Mouse (Mus musculus): ENCODE measurements at regions not wholly inside any gene's neighbourhood (a gene's known extent, or its start where the extent isn't known, plus 50 kb on each side); places are given as distances from the start of the nearest gene placed in this dataset.
"Not testable (repeated sequence)": the region's sequence is repeated elsewhere in the genome, so short reads cannot be mapped to it uniquely, and the experiment has no call there.

DNA sequence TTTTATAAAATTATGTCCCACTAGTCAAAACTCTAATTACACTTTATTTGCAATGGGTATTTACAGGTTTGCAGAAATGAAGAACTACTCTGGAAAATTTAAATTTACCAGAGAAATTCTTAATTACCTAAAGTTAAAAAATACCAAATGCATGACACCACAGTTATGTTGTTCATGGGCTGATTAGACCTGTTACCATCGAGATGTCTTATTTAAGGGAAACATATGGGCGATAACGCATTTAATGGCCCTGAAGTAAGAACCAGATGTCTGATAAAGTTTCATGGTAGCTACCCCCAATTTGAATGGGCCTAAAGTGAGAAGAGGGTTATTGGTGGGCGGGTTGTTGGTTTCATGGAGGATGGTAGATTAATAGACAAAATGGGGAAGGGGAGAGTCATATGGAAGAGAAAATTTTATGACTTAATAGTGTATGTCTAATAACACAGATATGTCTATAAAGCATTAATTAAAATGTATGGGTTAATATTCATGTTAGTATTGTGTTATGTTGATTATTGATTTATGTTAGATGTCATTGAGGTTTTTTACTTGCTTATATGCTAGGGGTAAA lies 299.0 kb downstream of the Gm8797 start:
- Histone ChIP-seq H3K4me3 (no peak overlapping the region), H3K27me3 (no peaks in the 10 kb centered on the region), H3K27ac (no peak overlapping the region), H3K36me3 (no peaks in the 10 kb centered on the region), H3K9me3 (no peaks in the 10 kb centered on the region), H3K4me2 (no peak overlapping the region), H3K4me1 (no peaks in the 10 kb centered on the region), H3K9ac (no peak overlapping the region)
- 77% methylated on average over 4 of the region's 4 CpGs for WGBS
- no peak for ATAC-seq (ENCODE audit: insufficient number of reproducible peaks, low FRiP score, low TSS enrichment, low read depth)

DNA sequence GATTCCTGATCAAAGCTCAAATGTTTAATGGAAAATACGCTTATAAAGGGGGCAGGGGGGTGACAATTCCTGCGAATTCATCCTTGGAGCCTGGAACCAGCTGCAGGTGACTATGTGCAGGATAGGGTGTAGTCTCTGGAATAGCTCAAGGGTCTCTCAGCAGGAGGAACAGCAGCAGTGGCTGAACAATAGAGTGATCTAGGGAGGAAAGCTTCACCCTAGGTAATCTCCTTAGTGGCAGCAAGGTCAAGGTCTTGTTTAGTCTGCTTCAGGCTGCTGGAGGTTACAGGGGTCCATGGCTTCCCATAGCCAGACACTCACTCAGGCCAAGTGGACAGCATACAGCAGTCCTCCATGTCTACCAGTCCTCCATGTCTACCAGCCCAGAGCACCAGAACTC lies 301.3 kb downstream of the Gm8797 start:
- Histone ChIP-seq H3K27me3 (no peaks in the 10 kb centered on the region), H3K9ac (no peak overlapping the region), H3K4me1 (no peaks in the 10 kb centered on the region), H3K36me3 (no peaks in the 10 kb centered on the region), H3K4me3 (no peak overlapping the region), H3K4me2 (no peak overlapping the region), H3K27ac (no peak overlapping the region), H3K9me3 (no peaks in the 10 kb centered on the region)
- ATAC-seq (ENCODE audit: insufficient number of reproducible peaks, low FRiP score, low TSS enrichment, low read depth), result no peak
- 87% methylated on average over 2 of the region's 2 CpGs for WGBS

DNA sequence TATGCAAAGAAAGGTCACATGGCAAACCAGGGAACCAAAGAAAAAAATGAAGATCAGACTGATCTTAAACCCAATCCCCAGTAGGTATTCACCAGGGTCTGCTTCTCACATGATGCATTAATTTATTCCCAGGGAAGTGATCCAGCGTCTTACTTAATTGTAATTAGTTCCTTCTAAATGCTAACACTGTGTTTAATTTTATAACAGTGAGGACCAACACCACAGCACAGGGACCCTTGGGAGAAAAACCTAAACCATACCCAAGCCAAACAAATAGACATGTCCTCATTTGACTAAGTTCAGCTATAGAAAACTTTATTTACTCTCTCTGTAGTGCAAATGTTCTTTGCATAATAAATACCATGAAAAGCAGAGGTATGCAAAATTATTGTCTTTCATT lies 333.2 kb downstream of the Gm8797 start:
- Histone ChIP-seq H3K36me3 (no peaks in the 10 kb centered on the region), H3K27ac (no peak overlapping the region), H3K4me1 (no peaks in the 10 kb centered on the region), H3K9me3 (no peaks in the 10 kb centered on the region), H3K4me3 (no peak overlapping the region), H3K27me3 (no peaks in the 10 kb centered on the region), H3K4me2 (no peak overlapping the region), H3K9ac (no peak overlapping the region)
- WGBS, result 44% methylated on average over 1 of the region's 1 CpGs
- ATAC-seq (ENCODE audit: insufficient number of reproducible peaks, low FRiP score, low TSS enrichment, low read depth), result no peak

DNA sequence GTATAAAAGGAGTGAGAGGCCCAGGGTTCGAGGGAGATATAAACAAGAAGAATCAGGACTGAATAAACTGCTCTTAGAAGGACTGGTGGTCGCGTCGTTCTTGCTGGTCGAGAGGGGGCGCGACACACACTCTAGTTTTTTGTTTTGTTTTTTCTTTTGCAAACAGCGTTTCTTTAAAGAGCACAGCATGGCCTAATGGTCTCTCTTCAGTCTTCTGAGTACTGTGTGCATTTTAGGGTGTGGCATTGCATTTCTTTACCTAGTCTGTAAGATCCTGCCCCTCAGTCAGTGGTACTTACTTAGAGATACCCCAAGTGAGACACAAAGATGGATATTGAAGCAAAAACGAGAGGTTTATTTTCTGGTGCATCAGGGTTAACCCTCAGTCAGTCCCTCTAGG lies 336.7 kb downstream of the Gm8797 start:
- no peak overlapping the region for H3K4me3 ChIP-seq
- 81% methylated on average over 9 of the region's 9 CpGs for WGBS
- no peak overlapping the region for H3K27ac ChIP-seq
- no peak overlapping the region for H3K4me2 ChIP-seq
- H3K4me1 ChIP-seq, result no peaks in the 10 kb centered on the region
- ATAC-seq (ENCODE audit: insufficient number of reproducible peaks, low FRiP score, low TSS enrichment, low read depth), result no peak
- H3K9me3 ChIP-seq, result no peaks in the 10 kb centered on the region
- H3K9ac ChIP-seq, result no peak overlapping the region
- no peaks in the 10 kb centered on the region for H3K36me3 ChIP-seq
- H3K27me3 ChIP-seq, result no peaks in the 10 kb centered on the region

DNA sequence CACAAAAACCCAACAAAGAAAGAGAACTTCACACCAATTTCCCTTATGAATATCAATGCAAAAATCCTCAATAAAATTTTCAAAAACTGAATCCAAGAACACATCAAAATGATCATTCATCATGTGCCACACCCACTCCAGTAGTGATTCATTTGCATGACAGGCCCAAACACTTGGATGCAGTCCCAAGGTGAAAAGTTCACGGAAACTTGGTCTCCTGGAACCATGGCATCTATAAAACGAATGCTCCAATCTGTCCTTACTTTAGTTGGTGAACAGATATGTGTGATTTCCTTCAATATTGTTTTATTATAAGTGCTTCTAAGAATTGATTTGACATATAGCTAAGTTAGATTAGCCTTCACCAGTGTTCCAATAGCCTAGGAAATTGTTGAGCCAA lies 343.3 kb downstream of the Gm8797 start:
- WGBS, result 75% methylated on average over 2 of the region's 2 CpGs
- H3K4me3 ChIP-seq, result no peak overlapping the region
- H3K4me1 ChIP-seq, result no peaks in the 10 kb centered on the region
- no peaks in the 10 kb centered on the region for H3K9me3 ChIP-seq
- no peak overlapping the region for H3K9ac ChIP-seq
- H3K27ac ChIP-seq, result no peak overlapping the region
- H3K4me2 ChIP-seq, result no peak overlapping the region
- H3K27me3 ChIP-seq, result no peaks in the 10 kb centered on the region
- ATAC-seq (ENCODE audit: insufficient number of reproducible peaks, low FRiP score, low TSS enrichment, low read depth), result no peak
- no peaks in the 10 kb centered on the region for H3K36me3 ChIP-seq

DNA sequence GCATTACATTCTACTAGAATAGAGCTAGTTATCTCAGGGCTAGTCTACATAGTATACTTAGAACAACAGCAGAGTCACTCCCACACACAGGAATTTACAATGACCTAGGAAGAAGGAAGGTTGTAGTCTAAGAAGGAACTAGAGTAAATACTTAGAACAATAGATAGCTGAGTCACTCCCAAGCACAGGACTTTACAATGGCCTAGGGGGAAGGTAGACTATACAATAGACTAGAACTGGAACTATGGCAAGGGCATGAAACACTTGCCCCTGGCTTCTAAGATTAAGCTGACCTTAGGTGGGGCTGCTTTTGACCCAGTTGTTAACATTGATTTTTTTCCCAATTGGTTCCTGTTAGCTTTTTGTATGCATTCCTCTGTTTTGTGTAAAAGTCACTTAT lies 343.8 kb downstream of the Gm8797 start:
- H3K4me2 ChIP-seq, H3K4me3 ChIP-seq: not testable (repeated sequence)

DNA sequence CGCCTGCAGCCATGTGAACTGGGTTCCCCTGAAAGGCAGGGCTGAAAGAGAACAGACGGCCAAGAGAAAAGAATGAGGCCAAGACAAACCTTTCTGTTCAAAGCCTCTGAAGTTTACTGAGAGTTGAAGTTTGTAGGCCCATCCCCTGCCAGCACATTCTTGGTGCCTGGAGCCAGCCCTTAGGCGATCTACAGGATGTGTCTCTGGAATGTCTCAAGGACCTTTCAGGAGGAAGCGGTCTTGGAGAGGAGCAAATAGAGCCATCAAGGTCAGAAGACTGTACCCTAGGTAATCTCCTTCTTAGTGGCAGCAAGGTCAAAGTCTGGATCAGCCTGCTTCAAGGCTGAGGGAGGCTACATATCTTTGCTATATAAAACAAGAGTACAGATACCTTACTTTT lies 350.3 kb downstream of the Gm8797 start:
- H3K4me1 ChIP-seq, result no peaks in the 10 kb centered on the region
- no peak overlapping the region for H3K4me3 ChIP-seq
- H3K36me3 ChIP-seq, result no peaks in the 10 kb centered on the region
- no peaks in the 10 kb centered on the region for H3K27me3 ChIP-seq
- no peak overlapping the region for H3K27ac ChIP-seq
- no peak overlapping the region for H3K9ac ChIP-seq
- no peaks in the 10 kb centered on the region for H3K9me3 ChIP-seq
- WGBS, result 64% methylated on average over 4 of the region's 4 CpGs
- ATAC-seq (ENCODE audit: insufficient number of reproducible peaks, low FRiP score, low TSS enrichment, low read depth), result no peak
- H3K4me2 ChIP-seq, result no peak overlapping the region

More for the DNA sequence above, 343.8 kb downstream of the Gm8797 start:
- H3K9ac ChIP-seq; H3K9me3 ChIP-seq; H3K27me3 ChIP-seq; H3K4me1 ChIP-seq; H3K36me3 ChIP-seq; H3K27ac ChIP-seq; ATAC-seq (ENCODE audit: insufficient number of reproducible peaks, low FRiP score, low TSS enrichment, low read depth): not testable (repeated sequence)

DNA sequence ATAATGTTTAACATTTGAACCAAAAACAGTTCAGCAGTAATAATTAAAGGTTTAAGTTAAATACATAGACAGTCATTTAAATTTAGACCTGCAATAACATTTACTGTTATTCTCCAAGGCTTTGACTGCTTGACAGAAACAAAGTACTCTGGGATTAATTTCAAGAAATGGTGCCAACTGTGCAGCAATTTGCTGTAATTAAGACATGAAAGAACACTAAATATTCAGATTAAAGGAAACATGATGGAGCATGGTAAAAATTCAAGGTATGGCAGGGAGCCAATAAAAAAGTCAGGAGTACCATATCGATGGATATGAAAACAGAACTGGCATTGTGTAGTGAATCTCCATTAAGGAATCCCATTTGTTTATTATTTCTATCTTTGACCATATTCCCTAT lies 352.3 kb downstream of the Gm8797 start:
- H3K27ac ChIP-seq, result no peak overlapping the region
- no peak overlapping the region for H3K4me2 ChIP-seq
- no peak overlapping the region for H3K4me3 ChIP-seq
- WGBS, result 42% methylated on average over 1 of the region's 1 CpGs
- ATAC-seq (ENCODE audit: insufficient number of reproducible peaks, low FRiP score, low TSS enrichment, low read depth), result no peak
- no peak overlapping the region for H3K9ac ChIP-seq
- no peaks in the 10 kb centered on the region for H3K36me3 ChIP-seq
- no peaks in the 10 kb centered on the region for H3K27me3 ChIP-seq
- H3K9me3 ChIP-seq, result no peaks in the 10 kb centered on the region
- no peaks in the 10 kb centered on the region for H3K4me1 ChIP-seq

DNA sequence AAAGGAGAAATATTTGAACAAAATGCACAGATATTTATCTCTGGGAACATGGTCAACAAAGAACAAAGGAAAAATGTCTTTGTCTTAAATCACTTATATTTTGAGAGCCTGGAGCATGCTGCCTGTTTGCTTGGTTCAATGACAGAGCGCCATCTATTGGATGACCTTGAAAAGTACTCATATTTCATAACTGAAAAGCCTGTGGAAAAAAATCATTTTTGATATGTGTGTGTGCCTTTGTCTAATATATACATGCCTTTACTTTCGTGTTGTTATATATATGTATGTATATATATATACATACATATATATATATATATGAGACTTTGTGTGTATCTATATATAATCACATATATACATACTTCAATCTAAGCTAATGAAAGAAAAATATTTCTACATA lies 356.1 kb downstream of the Gm8797 start:
- no peaks in the 10 kb centered on the region for H3K9me3 ChIP-seq
- no peak for ATAC-seq (ENCODE audit: insufficient number of reproducible peaks, low FRiP score, low TSS enrichment, low read depth)
- WGBS, result 5% methylated on average over 2 of the region's 2 CpGs
- H3K4me3 ChIP-seq, result no peak overlapping the region
- no peaks in the 10 kb centered on the region for H3K36me3 ChIP-seq
- H3K4me1 ChIP-seq, result no peaks in the 10 kb centered on the region
- no peak overlapping the region for H3K27ac ChIP-seq
- H3K4me2 ChIP-seq, result no peak overlapping the region
- H3K27me3 ChIP-seq, result no peaks in the 10 kb centered on the region
- H3K9ac ChIP-seq, result no peak overlapping the region

DNA sequence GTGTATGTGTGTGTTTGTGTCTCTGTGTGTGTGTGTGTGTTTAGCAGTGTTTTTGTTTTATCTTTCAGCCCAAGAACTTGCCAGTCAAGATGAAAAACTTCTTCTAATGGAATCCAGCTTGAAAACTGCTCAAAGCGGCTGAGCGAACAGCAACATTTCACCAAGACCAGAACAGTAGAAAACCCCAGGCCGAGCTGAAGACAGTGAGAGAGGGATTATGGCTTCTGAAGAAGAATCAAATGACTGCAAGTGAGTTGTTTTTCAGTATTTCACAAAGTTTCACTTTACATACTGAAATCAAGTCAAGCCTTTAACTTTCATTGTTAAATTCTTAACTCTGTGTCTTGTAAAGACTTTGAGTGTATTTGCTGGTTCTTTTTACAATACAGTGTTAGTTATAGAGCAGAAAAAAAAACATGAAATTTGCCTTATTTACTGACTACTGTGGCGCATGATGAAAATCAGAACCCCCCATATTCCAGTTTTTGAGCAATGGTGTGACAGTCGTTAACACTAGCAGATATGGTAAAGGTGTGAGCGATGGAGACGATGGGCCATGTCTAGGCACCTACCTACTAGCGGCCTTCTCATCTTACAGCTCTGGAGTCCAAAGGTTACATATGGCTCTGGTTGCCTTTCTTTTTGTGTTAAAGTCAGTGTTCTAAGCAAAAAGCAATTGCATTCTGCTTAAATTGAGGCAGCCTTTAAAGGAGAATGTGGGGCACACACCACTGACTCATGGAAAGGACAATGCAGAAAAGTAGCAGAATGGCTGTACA lies 357.0 kb downstream of the Gm8797 start:
- Histone ChIP-seq H3K27ac (peak overlapping the region; percentile 80), H3K9me3 (no peaks in the 10 kb centered on the region), H3K4me1 (no peaks in the 10 kb centered on the region), H3K9ac (no peak overlapping the region), H3K4me3 (no peak overlapping the region), H3K4me2 (peak overlapping the region; percentile 21; the same call in 1 of the 2 replicates), H3K27me3 (no peaks in the 10 kb centered on the region), H3K36me3 (no peaks in the 10 kb centered on the region)
- WGBS, result 44% methylated on average over 8 of the region's 8 CpGs
- no peak for ATAC-seq (ENCODE audit: insufficient number of reproducible peaks, low FRiP score, low TSS enrichment, low read depth)

DNA sequence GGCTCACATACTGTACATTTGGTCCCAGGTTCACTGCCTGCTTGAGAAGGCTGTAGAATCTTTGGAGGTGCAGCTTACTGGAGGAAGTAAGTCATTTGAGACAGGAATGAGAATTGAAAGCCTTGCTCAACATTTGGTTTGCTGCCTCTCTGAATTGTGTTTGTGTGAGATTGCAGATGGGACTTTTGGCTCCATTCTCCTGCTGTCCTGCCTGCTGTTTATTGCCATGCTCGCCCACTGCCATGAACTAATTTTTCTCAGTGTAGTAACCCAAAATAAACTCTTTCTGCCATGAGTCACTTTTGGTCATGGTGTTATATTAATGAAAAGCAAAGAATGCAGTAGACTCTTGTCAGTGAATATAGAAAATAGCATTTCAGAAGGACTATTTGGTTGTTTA lies 368.1 kb downstream of the Gm8797 start:
- no peak for ATAC-seq (ENCODE audit: insufficient number of reproducible peaks, low FRiP score, low TSS enrichment, low read depth)
- Histone ChIP-seq H3K27me3 (no peaks in the 10 kb centered on the region), H3K4me1 (no peaks in the 10 kb centered on the region), H3K36me3 (no peaks in the 10 kb centered on the region), H3K27ac (no peak overlapping the region), H3K4me3 (no peak overlapping the region), H3K4me2 (no peak overlapping the region), H3K9me3 (no peaks in the 10 kb centered on the region), H3K9ac (no peak overlapping the region)
- 71% methylated on average over 1 of the region's 1 CpGs for WGBS

DNA sequence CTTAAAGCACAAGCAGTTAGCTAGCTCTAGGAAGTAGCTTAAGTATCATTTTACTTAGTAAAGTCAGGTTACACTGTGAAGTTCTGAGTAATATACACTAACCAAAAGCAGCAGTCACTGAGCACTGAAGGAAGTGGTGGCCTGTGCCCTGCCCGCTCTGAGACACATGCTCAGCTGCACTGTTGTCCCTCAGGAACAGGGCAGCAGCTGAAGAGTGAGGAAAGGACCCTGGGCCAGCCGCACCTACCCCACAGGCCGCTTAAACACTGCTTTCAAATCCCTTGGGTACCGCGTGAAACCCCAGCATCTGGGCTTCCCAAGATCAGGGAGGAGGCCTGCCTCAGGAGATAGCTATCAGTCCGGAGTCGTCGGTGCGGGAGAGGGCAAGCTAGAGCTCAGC lies 385.1 kb downstream of the Gm8797 start:
- ATAC-seq (ENCODE audit: insufficient number of reproducible peaks, low FRiP score, low TSS enrichment, low read depth); H3K27ac ChIP-seq; H3K4me2 ChIP-seq; H3K4me3 ChIP-seq; H3K4me1 ChIP-seq; H3K36me3 ChIP-seq; H3K9me3 ChIP-seq; H3K9ac ChIP-seq; H3K27me3 ChIP-seq: not testable (repeated sequence)
- WGBS, result 72% methylated on average over 9 of the region's 9 CpGs

DNA sequence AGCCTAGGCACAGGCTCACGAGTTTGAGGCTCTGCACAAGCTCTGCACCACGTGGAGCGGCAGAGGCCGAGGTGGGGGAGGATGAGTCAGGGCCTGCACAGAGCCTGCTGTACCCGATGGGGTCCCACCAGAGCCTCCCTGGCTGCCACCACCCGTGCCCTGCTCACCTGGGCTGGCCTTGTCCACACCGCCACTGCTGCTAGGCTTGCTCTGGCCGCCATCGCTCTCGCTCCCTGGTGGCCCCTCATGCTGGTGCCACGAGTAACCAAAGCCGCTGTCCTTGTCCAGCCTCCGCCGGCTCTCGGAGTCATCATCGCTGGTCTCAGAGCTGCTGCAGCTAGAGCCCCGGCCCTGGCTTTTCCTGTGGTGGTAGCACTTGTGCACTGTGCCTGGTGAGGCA lies 386.8 kb downstream of the Gm8797 start:
- no peak for ATAC-seq (ENCODE audit: insufficient number of reproducible peaks, low FRiP score, low TSS enrichment, low read depth)
- Histone ChIP-seq H3K4me1 (no peaks in the 10 kb centered on the region), H3K9me3 (no peaks in the 10 kb centered on the region), H3K9ac (no peak overlapping the region), H3K4me2 (no peak overlapping the region), H3K27ac (no peak overlapping the region), H3K36me3 (no peaks in the 10 kb centered on the region), H3K27me3 (no peaks in the 10 kb centered on the region), H3K4me3 (no peak overlapping the region)
- WGBS, result 95% methylated on average over 17 of the region's 17 CpGs
